Mouse (Mus musculus) left cerebral cortex, postnatal 14 days (tissue): ENCODE data around the gene Pclo. TPM values are rescaled to one million over a fixed set of nuclear protein-coding genes. Genes with fewer than 3 reads are reported as not detected.
"Not testable (repeated sequence)": the region's sequence is repeated elsewhere in the genome, so short reads cannot be mapped to it uniquely, and the experiment has no call there.

Source experiments
- DNase-seq, 2 experiments: peaks; one replicate each; pipeline ENCODE4 v3.0.0; 2021 to 2022; ENCODE audit warnings: low spot score in 2 of 2, mixed read lengths in 1 of 2
- intact Hi-C: fragments of 180-260 bp; cut with DNase I; formaldehyde crosslinking; loops from one replicate; pipeline ENCODE4 v1.15.1; 2025
- total RNA-seq, 2 experiments: library from RNA; stranded (reverse); gene quantifications; 2 replicates each; pipeline ENCODE4 v1.2.3; 2021

The Pclo gene
- total RNA-seq, 2 experiments from 2014 or later, result 117 to 123 TPM

GRCm38 (mm10) chr5:14892242-14892641 is 377.5 kb downstream of the Pclo start:
- intact Hi-C loops, result no loop called here
- DNase-seq, result no peak

- intact Hi-C loops, DNase-seq: not testable (repeated sequence)
Measured at GRCm38 (mm10) chr5:14903539-14903938, 388.8 kb downstream of the Pclo start.
